Mouse (Mus musculus) adrenal gland, postnatal 10 days (tissue): ENCODE data around the gene Celf6. TPM values are rescaled to one million over a fixed set of nuclear protein-coding genes. Genes with fewer than 3 reads are reported as not detected.

ENCODE experiments used
- DNase-seq: peaks from one replicate; pipeline ENCODE4 v3.0.0; 2021; ENCODE audit warnings: mixed read lengths
- total RNA-seq, 2 experiments: library from RNA; stranded (reverse); gene quantifications; 2 replicates each; pipeline ENCODE4 v1.2.3; 2021

The Celf6 gene
- total RNA-seq, 2 experiments from 2014 or later, result 5.1 to 8.0 TPM

GRCm38 (mm10) chr9:59588252-59588651 is 10.5 kb downstream of the Celf6 start:
- DNase-seq, result no peak

GRCm38 (mm10) chr9:59588710-59589671 is 11.3 kb downstream of the Celf6 start:
- DNase-seq, result no peak

- DNase-seq, result no peak
These were observed 12.2 kb downstream of the Celf6 start for GRCm38 (mm10) chr9:59589703-59590439.

- no peak for DNase-seq
These were observed 23.9 kb downstream of the Celf6 start for GRCm38 (mm10) chr9:59601661-59602060.

GRCm38 (mm10) chr9:59605967-59606366 is 28.2 kb downstream of the Celf6 start:
- DNase-seq, result no peak

GRCm38 (mm10) chr9:59610950-59611349 is 33.2 kb downstream of the Celf6 start:
- no peak for DNase-seq

GRCm38 (mm10) chr9:59615797-59616196 is 38.1 kb downstream of the Celf6 start:
- DNase-seq, result no peak

- DNase-seq, result peak; percentile 100
These were observed 39.0 kb downstream of the Celf6 start, which contains the start of gene Parp6 for GRCm38 (mm10) chr9:59616622-59617306. Gene Parp6 (plus strand): TSS chr9:59617284.

GRCm38 (mm10) chr9:59617307-59617973 is 39.7 kb downstream of the Celf6 start:
- no peak for DNase-seq

- DNase-seq, result no peak
These were observed 60.7 kb downstream of the Celf6 start for GRCm38 (mm10) chr9:59638372-59638771.

- DNase-seq, result no peak
These were observed 62.2 kb downstream of the Celf6 start for GRCm38 (mm10) chr9:59639936-59640335.

GRCm38 (mm10) chr9:59641320-59641719 is 63.6 kb downstream of the Celf6 start:
- no peak for DNase-seq

- DNase-seq, result no peak
These were observed 72.2 kb downstream of the Celf6 start for GRCm38 (mm10) chr9:59649911-59650310.

- peak; percentile 49 for DNase-seq
These were observed 75.7 kb downstream of the Celf6 start for GRCm38 (mm10) chr9:59653371-59653770.

GRCm38 (mm10) chr9:59654450-59654983 is 76.8 kb downstream of the Celf6 start:
- DNase-seq, result no peak

- peak; percentile 96 for DNase-seq
These were observed 78.4 kb downstream of the Celf6 start, which contains the start of gene Pkm for GRCm38 (mm10) chr9:59655958-59656634. Gene Pkm (plus strand): TSS chr9:59656368.
